15 mouse cellular contexts compared by ENCODE assay signal in genomic region chr2:179649370-179649769, GRCm38 (mm10).
DNase-seq lines count a peak whose midpoint lies in the region; ATAC-seq and TF ChIP-seq lines count a peak whose summit lies in the region.
"Had no signal": no experiment of that assay in that cellular context is flagged by ENCODE, and none has a peak within 500 bp of the region (broad histone marks: within the 10 kb centered on the region; RNA-seq: fewer than 3 reads in every experiment).

No protein-coding gene starts in this region.

- no peak for TF ChIP-seq CTCF in hindbrain, postnatal 0 days (IDR thresholded peaks at IDR 0.05; ENCODE audit: low read depth)
- no peak for TF ChIP-seq CTCF in cortical plate, adult 2 months (IDR thresholded peaks at IDR 0.05; ENCODE audit: extremely low read depth, insufficient read depth, low read length)

- 0 out of 2 replicates have a peak, but pooled peaks cover 7% of the 10 kb centered on the region for H3K4me1 ChIP-seq in hindbrain, postnatal 0 days (ENCODE audit: insufficient read depth, low read length)
- no peaks in the 10 kb centered on the region; the same call in 1 of the 2 replicates for H3K4me1 ChIP-seq in hindbrain, embryonic 14.5 days (replicated peaks; ENCODE audit: control insufficient read depth, insufficient read depth, low read length)
- no peaks in the 10 kb centered on the region; the same call in 1 of the 2 replicates for H3K4me1 ChIP-seq in cortical plate, adult 2 months (ENCODE audit: control insufficient read depth, insufficient read depth, low read length)
- H3K4me1 ChIP-seq: liver, embryonic 15.5 days had no signal

- H3K36me3 ChIP-seq in hindbrain, postnatal 0 days (ENCODE audit: insufficient read depth, low read length): no peaks in the 10 kb centered on the region
- no peaks in the 10 kb centered on the region for H3K36me3 ChIP-seq in hindbrain, embryonic 14.5 days (replicated peaks; ENCODE audit: control insufficient read depth, insufficient read depth)
- H3K36me3 ChIP-seq: G1E; heart, embryonic 13.5 days; liver, embryonic 15.5 days had no signal

- no peak overlapping the region; the same call in 1 of the 2 replicates for H3K27ac ChIP-seq in hindbrain, postnatal 0 days
- no peak overlapping the region for H3K27ac ChIP-seq in hindbrain, embryonic 14.5 days
- no peak overlapping the region for H3K27ac ChIP-seq in cortical plate, adult 2 months (ENCODE audit: insufficient read depth, low read length)
- H3K27ac ChIP-seq: heart, embryonic 13.5 days; liver, embryonic 15.5 days had no signal

- peak; percentile 17 for DNase-seq in cerebellum, adult 11-12 months
- no peak for DNase-seq in cerebellum, adult 11 months
- DNase-seq in hindbrain, postnatal 0 days (ENCODE audit: low spot score): peak; percentile 40
- DNase-seq in hindbrain, embryonic 14.5 days (ENCODE audit: low spot score): no peak
- peak; percentile 16 for DNase-seq in A20 (ENCODE audit: low read depth, low spot score)
- no peak for DNase-seq in B cell, adult 2 months
- DNase-seq in embryo, embryonic 10 days (ENCODE audit: low spot score): no peak
- DNase-seq: gastrocnemius, postnatal 25 days; kidney, adult 18-20 months; kidney, postnatal 4 days; layer of hippocampus, postnatal 36 days had no signal

- 30% methylated on average over 4 of the region's 4 CpGs for WGBS in hindbrain, postnatal 0 days
- 49% methylated on average over 4 of the region's 4 CpGs for WGBS in hindbrain, embryonic 14.5 days

- no peaks in the 10 kb centered on the region for H3K27me3 ChIP-seq in hindbrain, postnatal 0 days (ENCODE audit: insufficient read depth, low read length)
- H3K27me3 ChIP-seq in hindbrain, embryonic 14.5 days (ENCODE audit: control insufficient read depth, insufficient read depth, low read length): no peaks in the 10 kb centered on the region
- H3K27me3 ChIP-seq: liver, embryonic 15.5 days had no signal

- no peak for TF ChIP-seq POLR2A in cortical plate, adult 2 months (IDR thresholded peaks at IDR 0.05; ENCODE audit: extremely low read depth, insufficient read depth, low read length)

- H3K9ac ChIP-seq in hindbrain, postnatal 0 days (replicated peaks; ENCODE audit: low read length): 0 out of 2 replicates have a peak overlapping the region, but pooled peaks have one; percentile 9
- H3K9ac ChIP-seq in hindbrain, embryonic 14.5 days: no peak overlapping the region
- H3K9ac ChIP-seq: heart, embryonic 13.5 days; liver, embryonic 15.5 days had no signal

- H3K4me2 ChIP-seq in hindbrain, postnatal 0 days (ENCODE audit: low read depth, low read length): peak overlapping the region; percentile 42
- no peak overlapping the region for H3K4me2 ChIP-seq in hindbrain, embryonic 14.5 days (replicated peaks)
- H3K4me2 ChIP-seq: heart, embryonic 13.5 days; liver, embryonic 15.5 days had no signal

- H3K4me3 ChIP-seq in hindbrain, postnatal 0 days (ENCODE audit: low read length): no peak overlapping the region
- no peak overlapping the region for H3K4me3 ChIP-seq in hindbrain, embryonic 14.5 days (replicated peaks; ENCODE audit: low read length)
- H3K4me3 ChIP-seq in cortical plate, adult 2 months (ENCODE audit: insufficient read depth, low read length): peak overlapping the region; percentile 34; the same call in 1 of the 2 replicates
- H3K4me3 ChIP-seq: heart, embryonic 13.5 days; liver, embryonic 15.5 days had no signal

- ATAC-seq in hindbrain, postnatal 0 days: no peak
- no peak for ATAC-seq in hindbrain, embryonic 14.5 days (ENCODE audit: low FRiP score)

- H3K9me3 ChIP-seq in hindbrain, postnatal 0 days (ENCODE audit: low read length): no peaks in the 10 kb centered on the region
- no peaks in the 10 kb centered on the region for H3K9me3 ChIP-seq in hindbrain, embryonic 14.5 days (ENCODE audit: control insufficient read depth, low read length)
- H3K9me3 ChIP-seq: liver, embryonic 15.5 days had no signal

Comparison
In these comparisons a context has a peak if more than half of its experiments do, and no peak if none do; other contexts are left out.
1. DNase-seq: peak in cerebellum, adult 11-12 months (single experiment), hindbrain, postnatal 0 days (single experiment) and A20 (single experiment); none in cerebellum, adult 11 months (single experiment), hindbrain, embryonic 14.5 days (single experiment), B cell, adult 2 months (0 of 2) and embryo, embryonic 10 days (single experiment).